Mouse (Mus musculus) neural tube, embryonic 11.5 days (tissue): ENCODE results near the gene Kif17. TPM values are rescaled to one million over a fixed set of nuclear protein-coding genes. Genes with fewer than 3 reads are reported as not detected.

Source experiments
- ATAC-seq: fragments of 200-750 bp; cut with Nextera tagmentation; 2 replicates; pipeline ENCODE4 v1.8.0; 2017; ENCODE audit warnings: moderate number of reproducible peaks, mild to moderate bottlenecking, moderate TSS enrichment, moderate library complexity; ENCODE audit not compliant: insufficient read depth, low FRiP score, low TSS enrichment
- DNase-seq: peaks from one replicate; pipeline ENCODE4 v3.0.0-alpha.2; 2015; ENCODE audit warnings: low spot score
- H3K27ac ChIP-seq: fragments of 300-500 bp; sonication (generic); 2 replicates; pipeline ENCODE4 v1.5.1; 2014; ENCODE audit warnings: low read depth, mild to moderate bottlenecking, low read length
- H3K27me3 ChIP-seq: fragments of 300-500 bp; sonication (generic); 2 replicates; pipeline ENCODE4 v1.6.1; 2014; ENCODE audit warnings: mild to moderate bottlenecking, low read length, mixed read lengths; ENCODE audit not compliant: control insufficient read depth, insufficient read depth
- H3K36me3 ChIP-seq: fragments of 300-500 bp; sonication (generic); 2 replicates; pipeline ENCODE4 v1.6.1; 2014; ENCODE audit warnings: mild to moderate bottlenecking, low read length, moderate library complexity, mixed read lengths; ENCODE audit not compliant: control insufficient read depth, insufficient read depth
- H3K4me1 ChIP-seq: fragments of 300-500 bp; sonication (generic); 2 replicates; pipeline ENCODE4 v1.6.1; 2014; ENCODE audit warnings: low read length, mixed read lengths; ENCODE audit not compliant: control insufficient read depth, insufficient read depth
- H3K4me2 ChIP-seq: fragments of 300-500 bp; sonication (generic); 2 replicates; pipeline ENCODE4 v1.6.1; 2014; ENCODE audit warnings: low read depth, mild to moderate bottlenecking, moderate library complexity
- H3K4me3 ChIP-seq: fragments of 300-500 bp; sonication (generic); 2 replicates; pipeline ENCODE4 v1.5.1; 2014; ENCODE audit warnings: low read depth, low read length
- H3K9ac ChIP-seq: fragments of 300-500 bp; sonication (generic); 2 replicates; pipeline ENCODE4 v1.6.1; 2014; ENCODE audit warnings: mild to moderate bottlenecking, low read length
- H3K9me3 ChIP-seq: fragments of 300-500 bp; sonication (generic); 2 replicates; pipeline ENCODE4 v1.6.1; 2016; ENCODE audit warnings: low read length; ENCODE audit not compliant: control insufficient read depth
- whole genome bisulfite sequencing: fragments of 180-500 bp; shearing (Covaris S2); extraction: QIAGEN DNeasy Blood & Tissue Kit; methylation state at CpG from one replicate; pipeline ENCODE4 v1.1.7; 2014; 5-methylcytosine and 5-hydroxymethylcytosine counted together
- polyA plus RNA-seq: library from polyadenylated mRNA; unstranded; fragments of >200 nt; fragmentation: Nextera tagmentation; extraction: Ambion mirVana; gene quantifications from 2 replicates; pipeline ENCODE4 v1.2.1, GENCODE M21; 2014

Kif17 gene
- 0.37 and 0.46 TPM in 2 replicates for polyA plus RNA-seq

- peaks cover 40% of the 10 kb centered on the region for H3K27me3 ChIP-seq
- peak within 1 kb of the TSS; percentile 52 for H3K9ac ChIP-seq
- peak within 1 kb of the TSS; percentile 99 for H3K4me2 ChIP-seq
- no peaks in the 10 kb centered on the region for H3K9me3 ChIP-seq
- ATAC-seq, result peak; percentile 85
- peaks cover 25% of the 10 kb centered on the region for H3K4me1 ChIP-seq
- peak within 1 kb of the TSS; percentile 50 for H3K4me3 ChIP-seq
- peak; percentile 85 for DNase-seq
- 0 out of 2 replicates have a peak within 1 kb of the TSS, but pooled peaks have one; percentile 4 for H3K27ac ChIP-seq
- under 1% methylated on average over 54 of the region's 74 CpGs for whole genome bisulfite sequencing
- H3K36me3 ChIP-seq, result no peaks in the 10 kb centered on the region; the same call in 1 of the 2 replicates
These were observed at the start of gene Kif17, which contains the start of gene Sh2d5 for GRCm38 (mm10) chr4:138250088-138250960. Gene Kif17 (plus strand): TSS chr4:138250435. Gene Sh2d5 (plus strand): TSS chr4:138250403.

GRCm38 (mm10) chr4:138200769-138201168 lies 49.5 kb upstream of the Kif17 start:
- H3K27me3 ChIP-seq, result no peaks in the 10 kb centered on the region
- no peaks in the 10 kb centered on the region for H3K4me1 ChIP-seq
- no peak overlapping the region for H3K4me2 ChIP-seq
- WGBS, result 93% methylated on average over 3 of the region's 3 CpGs
- H3K9me3 ChIP-seq, result no peaks in the 10 kb centered on the region
- no peak overlapping the region for H3K9ac ChIP-seq
- DNase-seq (no peak), ATAC-seq (no peak)
- peaks cover 38% of the 10 kb centered on the region for H3K36me3 ChIP-seq
- H3K4me3 ChIP-seq, result no peak overlapping the region
- no peak overlapping the region for H3K27ac ChIP-seq

GRCm38 (mm10) chr4:138201696-138202095 lies 48.5 kb upstream of the Kif17 start:
- Histone ChIP-seq H3K4me3 (no peak overlapping the region), H3K27ac (no peak overlapping the region), H3K9ac (no peak overlapping the region), H3K4me2 (no peak overlapping the region), H3K4me1 (no peaks in the 10 kb centered on the region), H3K36me3 (peaks cover 33% of the 10 kb centered on the region), H3K9me3 (no peaks in the 10 kb centered on the region), H3K27me3 (no peaks in the 10 kb centered on the region)
- 90% methylated on average over 9 of the region's 9 CpGs for WGBS
- ATAC-seq (no peak), DNase-seq (no peak)

- H3K27me3 ChIP-seq, result no peaks in the 10 kb centered on the region
- no peaks in the 10 kb centered on the region for H3K4me1 ChIP-seq
- ATAC-seq (no peak), DNase-seq (no peak)
- peaks cover 11% of the 10 kb centered on the region for H3K36me3 ChIP-seq
- no peaks in the 10 kb centered on the region for H3K9me3 ChIP-seq
- H3K4me2 ChIP-seq, result no peak overlapping the region
- no peak overlapping the region for H3K4me3 ChIP-seq
- 90% methylated on average over 5 of the region's 5 CpGs for WGBS
- H3K9ac ChIP-seq, result no peak overlapping the region
- H3K27ac ChIP-seq, result no peak overlapping the region
These were observed 40.1 kb upstream of the Kif17 start for GRCm38 (mm10) chr4:138210116-138210515.

- ATAC-seq (no peak), DNase-seq (no peak)
- H3K9ac ChIP-seq, result no peak overlapping the region
- H3K36me3 ChIP-seq, result peaks cover 3% of the 10 kb centered on the region; the same call in 1 of the 2 replicates
- H3K4me2 ChIP-seq, result no peak overlapping the region
- no peaks in the 10 kb centered on the region for H3K9me3 ChIP-seq
- 89% methylated on average over 3 of the region's 3 CpGs for WGBS
- peaks cover 5% of the 10 kb centered on the region; the same call in 1 of the 2 replicates for H3K4me1 ChIP-seq
- H3K27ac ChIP-seq, result no peak overlapping the region
- no peaks in the 10 kb centered on the region for H3K27me3 ChIP-seq
- no peak overlapping the region for H3K4me3 ChIP-seq
These were observed 36.4 kb upstream of the Kif17 start for GRCm38 (mm10) chr4:138213861-138214260.

GRCm38 (mm10) chr4:138215671-138216199 lies 34.5 kb upstream of the Kif17 start:
- H3K9ac ChIP-seq, result peak overlapping the region; percentile 97
- DNase-seq (no peak), ATAC-seq (no peak)
- peak overlapping the region; percentile 99 for H3K4me3 ChIP-seq
- H3K36me3 ChIP-seq, result no peaks in the 10 kb centered on the region
- H3K4me2 ChIP-seq, result peak overlapping the region; percentile 78
- peak overlapping the region; percentile 99 for H3K27ac ChIP-seq
- WGBS, result 51% methylated on average over 13 of the region's 13 CpGs
- peaks cover 5% of the 10 kb centered on the region; the same call in 1 of the 2 replicates for H3K4me1 ChIP-seq
- no peaks in the 10 kb centered on the region for H3K27me3 ChIP-seq
- no peaks in the 10 kb centered on the region for H3K9me3 ChIP-seq

- H3K4me2 ChIP-seq, result peak within 1 kb of the TSS; percentile 91
- ATAC-seq, result peak; percentile 68
- peaks cover 5% of the 10 kb centered on the region; the same call in 1 of the 2 replicates for H3K4me1 ChIP-seq
- H3K36me3 ChIP-seq, result no peaks in the 10 kb centered on the region
- H3K9me3 ChIP-seq, result no peaks in the 10 kb centered on the region
- H3K9ac ChIP-seq, result peak within 1 kb of the TSS; percentile 97
- peak within 1 kb of the TSS; percentile 99 for H3K27ac ChIP-seq
- DNase-seq, result peak; percentile 83
- WGBS, result 0% methylated on average over 56 of the region's 84 CpGs
- H3K4me3 ChIP-seq, result peak within 1 kb of the TSS; percentile 99
- no peaks in the 10 kb centered on the region for H3K27me3 ChIP-seq
These were observed 33.9 kb upstream of the Kif17 start, which contains the start of gene Hp1bp3 for GRCm38 (mm10) chr4:138216200-138216890. Gene Hp1bp3 (plus strand): TSS chr4:138216296.

GRCm38 (mm10) chr4:138216891-138217392 lies 33.3 kb upstream of the Kif17 start:
- ATAC-seq, result peak; percentile 91
- peak overlapping the region; percentile 97 for H3K9ac ChIP-seq
- no peaks in the 10 kb centered on the region for H3K27me3 ChIP-seq
- peak overlapping the region; percentile 91 for H3K4me2 ChIP-seq
- H3K36me3 ChIP-seq, result no peaks in the 10 kb centered on the region
- peak; percentile 99 for DNase-seq
- peak overlapping the region; percentile 99 for H3K4me3 ChIP-seq
- no peaks in the 10 kb centered on the region for H3K9me3 ChIP-seq
- WGBS, result 0% methylated on average over 40 of the region's 68 CpGs
- H3K27ac ChIP-seq, result peak overlapping the region; percentile 99
- peaks cover 5% of the 10 kb centered on the region; the same call in 1 of the 2 replicates for H3K4me1 ChIP-seq
